Mouse (Mus musculus): Measurements from ENCODE around the gene Cmc1.

Cmc1 gene

GRCm38 (mm10) chr9:118030252-118030651 is 119.7 kb downstream of the Cmc1 start:
- no peak for DNase-seq (ENCODE audit: low spot score)

GRCm38 (mm10) chr9:118029490-118029889 is 120.5 kb downstream of the Cmc1 start:
- DNase-seq (ENCODE audit: low spot score) = no peak

- no peak for DNase-seq (ENCODE audit: low spot score)
Observed at GRCm38 (mm10) chr9:118024966-118025365, 125.0 kb downstream of the Cmc1 start.

All from ovary, postnatal 10 days (tissue).